Mouse (Mus musculus) left cerebral cortex, postnatal 4 days (tissue): ENCODE measurements around the gene Fgfr1op2. TPM values are rescaled to one million over a fixed set of nuclear protein-coding genes. Genes with fewer than 3 reads are reported as not detected.

Source experiments
- DNase-seq: peaks from one replicate; pipeline ENCODE4 v3.0.0-alpha.2; 2022
- intact Hi-C: fragments of 180-260 bp; cut with DNase I; formaldehyde crosslinking; loops from one replicate; pipeline ENCODE4 v1.15.1; 2025
- total RNA-seq, 2 experiments: library from RNA; stranded (reverse); gene quantifications; 2 replicates each; pipeline ENCODE4 v1.2.3; 2021

The Fgfr1op2 gene
- total RNA-seq, 2 experiments from 2014 or later, result 29.3 to 29.8 TPM

DNA sequence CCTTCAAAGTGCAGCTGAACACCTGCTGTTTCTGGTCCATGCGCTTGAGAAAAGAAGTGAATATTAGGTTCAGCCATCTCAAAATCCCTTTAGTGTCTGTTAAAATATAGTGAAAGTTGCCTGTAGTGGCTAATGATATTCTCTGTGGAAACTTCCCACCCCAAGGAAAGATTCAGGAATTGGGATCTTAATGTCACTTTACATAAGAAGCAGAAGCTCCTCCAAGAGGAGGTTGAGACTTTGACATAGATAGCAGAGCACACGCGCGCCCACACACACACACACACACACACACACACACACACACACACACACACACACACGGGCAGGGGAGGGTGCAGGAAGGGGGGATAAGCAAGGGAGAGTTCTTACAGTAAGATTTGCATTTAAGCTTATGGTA is 8.1 kb downstream of the Fgfr1op2 start:
- DNase-seq, result no peak
- intact Hi-C loops, result no loop called here

DNA sequence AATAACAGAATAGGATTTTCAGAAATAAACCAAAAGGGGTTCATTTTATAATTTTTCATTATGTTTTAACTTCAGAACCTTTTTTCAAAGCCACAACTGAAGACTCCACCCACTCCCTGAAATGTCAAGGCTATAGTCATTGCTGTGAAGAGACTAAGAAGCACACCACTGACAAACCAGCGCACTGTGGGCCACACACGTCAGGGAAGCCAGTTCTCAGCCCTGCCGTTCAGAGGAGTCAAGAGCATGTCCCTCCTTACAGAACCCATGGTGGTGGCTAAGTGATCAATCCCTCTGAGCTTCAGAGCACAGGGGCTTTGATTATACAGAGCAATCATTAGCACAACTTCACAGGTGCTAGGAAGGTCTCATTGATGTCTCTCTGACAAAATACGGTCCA is 25.6 kb downstream of the Fgfr1op2 start:
- no peak for DNase-seq
- intact Hi-C loops, result no loop called here

DNA sequence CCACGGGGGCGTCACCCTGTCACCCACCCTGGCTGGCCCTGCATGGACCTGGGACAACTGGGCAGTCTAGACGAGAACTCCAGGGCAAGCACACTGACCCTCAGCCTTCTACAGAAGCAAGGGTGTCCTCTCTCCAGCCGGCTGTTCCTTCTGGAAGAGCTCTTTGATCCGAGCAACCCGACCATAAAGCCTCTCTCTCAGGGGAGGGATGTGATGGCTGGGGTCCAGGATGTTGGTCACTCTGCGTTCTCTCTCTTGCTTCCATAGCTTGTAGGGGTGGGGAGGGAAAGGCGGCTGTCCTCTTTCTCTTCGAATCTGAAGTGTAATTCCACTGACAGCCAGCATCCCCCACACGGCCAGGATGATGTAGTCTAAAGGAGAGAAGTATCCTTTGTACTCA is 26.6 kb downstream of the Fgfr1op2 start:
- peak; percentile 32 for DNase-seq
- intact Hi-C loops, result no loop called here

DNA sequence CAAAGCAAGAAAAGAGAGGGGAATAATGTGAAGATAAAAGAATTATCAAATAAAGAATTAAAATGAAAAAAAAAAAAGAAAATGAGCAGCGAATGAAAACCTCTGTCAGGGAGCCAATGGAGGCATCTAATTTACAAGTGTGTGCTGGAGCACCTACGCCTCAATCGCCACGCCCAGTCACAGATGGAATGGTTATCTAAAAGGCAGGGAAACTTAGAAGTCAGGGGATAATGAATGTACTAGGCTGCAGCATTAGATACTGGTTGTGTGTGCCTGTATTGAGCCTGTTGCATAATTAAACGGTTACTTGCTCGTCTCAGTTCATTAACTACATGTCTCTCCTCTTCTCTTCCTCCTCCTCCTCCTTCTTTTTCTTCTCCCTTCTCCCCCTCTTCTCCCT is 34.4 kb downstream of the Fgfr1op2 start:
- no peak for DNase-seq
- intact Hi-C loops, result no loop called here

DNA sequence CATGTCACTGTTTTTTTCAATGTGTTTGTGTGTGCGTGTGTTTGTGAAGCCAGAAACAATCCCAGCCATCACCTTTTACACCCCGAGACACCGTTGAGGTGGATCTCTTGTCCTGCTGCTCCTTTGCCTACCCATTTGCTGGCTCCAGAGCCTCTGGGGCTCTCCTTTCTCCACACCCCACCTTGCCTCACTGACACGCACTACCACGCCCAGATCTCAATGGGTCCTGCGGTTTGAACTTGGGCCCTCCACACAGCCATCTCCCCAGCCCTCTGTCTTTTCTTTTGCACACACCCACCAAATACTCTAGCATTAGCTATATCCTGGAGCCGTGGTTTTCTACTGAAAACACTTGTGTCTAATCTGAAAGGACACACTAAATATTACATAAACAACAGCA is 34.9 kb downstream of the Fgfr1op2 start:
- no peak for DNase-seq
- intact Hi-C loops, result no loop called here

DNA sequence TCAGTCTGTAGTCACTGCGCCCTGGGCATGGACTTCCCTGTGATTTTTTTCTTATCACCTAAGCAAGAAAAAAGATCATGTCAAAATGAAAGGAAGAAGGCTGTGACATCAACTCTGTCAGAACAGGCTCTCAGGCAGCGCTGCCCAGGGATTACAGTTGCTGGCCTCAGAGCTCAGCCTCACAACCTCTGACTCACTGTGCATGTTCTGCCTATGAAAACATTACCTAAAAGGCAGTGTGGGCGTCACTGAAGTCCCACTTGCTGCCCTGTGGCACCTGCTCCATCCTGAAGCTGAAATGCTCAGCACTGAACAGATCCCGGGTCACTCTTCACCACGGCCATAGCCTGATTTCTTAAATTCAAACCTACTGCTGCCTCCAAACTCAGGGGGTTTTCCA is 35.7 kb downstream of the Fgfr1op2 start:
- intact Hi-C loops, result no loop called here

DNA sequence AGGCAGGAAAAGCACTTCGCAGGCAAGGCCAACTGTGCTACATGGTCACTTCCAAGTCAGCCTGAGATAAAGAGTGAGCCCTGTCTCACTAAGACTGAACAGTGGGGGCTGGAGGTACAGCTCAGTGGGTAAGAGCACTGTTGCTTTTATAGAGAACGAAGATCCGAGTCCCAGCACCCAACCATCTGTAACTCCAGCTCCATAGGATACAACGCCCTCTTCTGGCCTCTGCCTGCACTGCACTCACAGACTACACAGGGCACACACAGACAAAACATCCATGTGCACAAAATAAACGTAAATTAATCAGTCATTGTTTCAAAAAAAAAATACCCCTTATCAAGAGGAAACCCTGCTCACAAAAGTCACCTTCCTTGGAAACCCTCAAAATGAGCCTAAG is 36.9 kb downstream of the Fgfr1op2 start:
- intact Hi-C loops, result no loop called here
- DNase-seq, result no peak

More for the DNA sequence above, 35.7 kb downstream of the Fgfr1op2 start:
- no peak for DNase-seq

DNA sequence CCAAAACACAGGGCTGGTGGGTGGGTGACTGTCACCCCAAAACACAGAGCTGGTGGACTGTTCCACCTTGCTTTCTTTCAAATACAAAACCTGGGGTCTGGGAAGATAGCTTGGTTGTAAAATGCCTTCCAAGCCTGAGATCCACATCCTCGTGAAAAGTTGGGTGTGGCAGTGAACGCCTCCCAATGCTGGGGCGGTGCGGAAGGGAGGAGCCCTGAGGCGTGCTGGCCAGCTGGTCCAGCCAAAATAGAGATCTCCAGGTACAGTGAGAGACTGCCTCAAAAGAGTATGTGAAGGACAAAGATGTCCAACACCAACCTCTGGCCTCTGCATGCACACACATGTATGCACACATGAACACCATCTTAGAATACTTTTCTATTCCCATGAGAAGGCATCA is 37.5 kb downstream of the Fgfr1op2 start:
- DNase-seq, result no peak
- intact Hi-C loops, result no loop called here

DNA sequence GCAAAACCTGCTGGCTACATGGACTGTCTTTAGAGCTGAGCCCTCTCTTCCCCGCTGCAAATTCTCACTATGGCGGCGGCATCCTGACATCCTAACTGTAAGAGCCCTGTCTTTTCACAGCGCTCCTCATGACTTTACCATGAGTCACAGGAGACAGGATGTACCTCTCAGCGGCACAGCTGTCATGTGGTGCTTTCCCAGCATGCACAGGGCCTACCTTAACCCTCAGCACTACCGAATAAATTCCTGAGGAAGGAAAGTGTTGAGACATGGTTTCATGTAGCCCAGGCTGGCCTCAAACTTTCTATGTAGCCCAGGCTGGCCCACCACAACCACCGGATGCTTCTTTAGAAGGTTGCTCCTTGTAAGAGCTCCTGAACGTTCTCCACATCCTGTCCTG is 38.9 kb downstream of the Fgfr1op2 start:
- intact Hi-C loops, result no loop called here
- no peak for DNase-seq

DNA sequence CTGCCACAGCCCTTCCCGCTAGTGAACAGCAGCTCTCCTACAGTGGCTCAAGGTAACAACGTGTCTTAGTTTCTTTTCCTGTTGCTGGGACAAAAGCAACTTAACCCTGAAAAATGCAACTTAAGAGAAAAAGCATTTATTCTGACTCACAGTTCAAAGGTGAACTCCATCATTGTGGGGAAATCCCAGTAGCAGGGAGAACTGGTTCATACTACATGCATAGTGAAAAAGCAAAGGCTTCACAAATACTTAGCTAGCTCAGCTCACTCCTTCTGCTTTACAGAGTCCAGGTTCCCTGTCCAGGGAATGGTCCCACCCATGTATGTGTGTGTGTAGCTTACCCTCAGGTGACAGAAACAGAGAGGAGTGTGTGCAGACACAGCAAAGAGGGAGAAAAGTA is 39.7 kb downstream of the Fgfr1op2 start:
- DNase-seq, result no peak
- intact Hi-C loops, result no loop called here

DNA sequence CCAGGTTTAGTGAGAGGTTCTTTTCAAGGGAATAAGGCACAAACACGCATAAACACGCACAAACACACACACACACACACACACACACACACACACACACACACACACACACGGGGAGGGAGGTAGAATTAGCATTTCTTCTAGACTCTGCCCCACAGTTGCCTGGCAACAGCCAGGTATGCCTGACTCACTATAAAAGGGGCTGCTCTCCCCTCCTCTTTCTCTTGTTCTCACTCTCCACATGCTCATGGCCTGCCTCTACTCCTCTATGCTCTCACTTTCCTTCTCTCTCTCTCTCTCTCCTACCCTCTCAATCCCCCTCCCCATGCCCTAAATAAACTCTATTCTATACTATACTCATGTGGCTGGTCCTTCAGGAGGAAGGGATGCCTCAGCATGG is 51.1 kb downstream of the Fgfr1op2 start:
- intact Hi-C loops, result no loop called here
- no peak for DNase-seq

DNA sequence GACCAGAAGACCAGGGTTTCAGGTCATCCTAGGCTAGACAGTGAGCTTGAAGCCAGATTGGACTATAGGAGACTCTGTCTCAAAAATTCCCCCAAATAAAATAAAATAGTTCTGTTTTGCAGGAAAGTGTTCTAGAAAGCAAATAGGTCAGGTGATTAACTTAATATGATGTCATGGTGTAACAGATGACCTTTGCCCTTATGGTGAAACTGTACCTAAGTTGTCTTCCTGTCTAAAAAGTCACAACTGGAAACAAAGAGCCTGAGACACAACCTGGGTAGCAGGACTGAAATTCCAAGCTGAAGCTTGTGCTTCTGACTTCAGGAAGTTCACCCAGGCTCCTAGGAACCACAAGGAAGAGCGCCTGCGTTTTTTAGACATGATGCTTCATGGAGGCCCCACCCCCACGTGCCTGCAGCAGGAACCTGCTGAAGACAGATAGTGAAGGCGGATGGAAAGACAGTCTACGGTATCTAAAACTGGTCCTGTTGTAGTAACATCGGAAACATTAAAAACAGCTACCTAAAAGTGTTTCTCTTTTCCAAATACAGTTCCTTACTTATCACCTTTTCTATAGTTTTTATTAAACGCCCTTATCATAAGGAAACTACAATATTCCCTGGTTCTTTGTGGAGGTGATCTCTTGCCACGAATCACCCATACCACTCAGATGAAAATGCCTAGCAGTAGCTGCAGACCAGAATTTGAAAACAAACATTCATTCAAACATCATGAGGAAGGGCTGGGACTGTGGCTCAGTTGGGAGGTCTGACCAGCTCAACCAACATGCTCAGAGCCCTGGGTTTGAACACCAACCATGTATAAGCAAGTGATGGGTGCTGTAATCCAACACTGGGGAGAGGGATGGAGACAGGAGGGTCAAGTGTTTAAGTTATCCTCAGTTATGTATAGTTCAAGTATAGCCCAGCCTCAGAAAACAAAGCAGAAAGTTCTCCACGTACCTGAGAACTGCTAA is 53.1 kb downstream of the Fgfr1op2 start:
- intact Hi-C loops, result no loop called here

DNA sequence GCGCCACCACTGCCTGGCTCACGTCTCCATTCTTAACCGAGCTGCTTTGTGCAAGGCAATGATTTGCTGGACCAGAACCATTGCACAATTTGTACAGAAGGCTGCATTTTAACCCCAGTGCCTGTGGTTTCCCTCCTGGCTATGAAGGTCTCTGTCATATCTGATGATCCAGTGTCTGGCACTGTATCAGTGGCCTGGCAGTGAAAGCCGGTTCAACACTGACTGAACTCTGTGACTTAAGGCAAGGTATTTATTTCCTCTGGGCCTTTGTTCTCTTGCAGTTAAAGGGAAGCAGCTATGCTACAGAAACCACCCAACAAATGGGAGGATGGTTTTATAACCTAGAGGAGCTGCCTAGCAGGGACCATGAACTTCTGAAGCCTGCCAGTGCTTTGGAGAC is 54.0 kb downstream of the Fgfr1op2 start:
- intact Hi-C loops, result no loop called here
- DNase-seq, result no peak

More for the DNA sequence above, 53.1 kb downstream of the Fgfr1op2 start:
- DNase-seq, result no peak

DNA sequence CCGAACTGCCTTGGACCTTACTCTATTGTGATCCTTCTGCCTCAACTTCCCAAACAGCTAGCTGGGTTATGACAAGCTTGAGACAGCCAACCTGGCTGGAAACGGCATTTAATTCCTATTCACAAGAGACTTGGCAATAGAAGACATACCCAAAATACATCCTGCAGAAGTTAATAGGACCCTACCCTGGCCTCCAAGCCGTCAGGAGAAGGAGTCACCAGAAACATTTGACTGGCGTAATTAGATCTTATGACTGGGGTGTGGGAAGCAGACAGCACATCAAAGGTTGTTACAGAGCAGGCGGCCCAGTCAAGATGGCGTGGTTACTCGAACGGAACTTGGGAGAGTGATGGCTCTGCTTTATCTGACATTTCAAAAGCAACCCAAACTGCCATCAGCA is 54.8 kb downstream of the Fgfr1op2 start:
- intact Hi-C loops, result no loop called here
- no peak for DNase-seq

DNA sequence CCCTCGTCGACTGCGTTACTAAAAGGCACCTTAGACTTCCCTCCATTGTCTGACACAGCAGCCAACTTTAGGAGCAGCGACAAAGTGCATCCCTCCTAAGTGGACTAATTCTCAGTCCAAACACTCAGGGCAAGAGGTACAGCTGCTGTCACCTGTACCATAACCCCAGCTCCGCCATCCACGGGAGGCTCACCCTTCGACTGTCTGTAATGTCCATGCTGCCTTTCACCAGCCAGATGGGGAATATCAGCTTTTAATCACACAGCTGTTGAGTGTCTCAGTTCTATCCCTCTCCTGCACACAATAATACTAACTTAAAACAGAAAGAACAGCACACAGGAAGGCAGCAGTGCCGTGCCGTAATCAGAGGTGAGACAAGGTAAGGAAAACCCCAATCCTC is 55.4 kb downstream of the Fgfr1op2 start:
- intact Hi-C loops, result no loop called here
- DNase-seq, result no peak

DNA sequence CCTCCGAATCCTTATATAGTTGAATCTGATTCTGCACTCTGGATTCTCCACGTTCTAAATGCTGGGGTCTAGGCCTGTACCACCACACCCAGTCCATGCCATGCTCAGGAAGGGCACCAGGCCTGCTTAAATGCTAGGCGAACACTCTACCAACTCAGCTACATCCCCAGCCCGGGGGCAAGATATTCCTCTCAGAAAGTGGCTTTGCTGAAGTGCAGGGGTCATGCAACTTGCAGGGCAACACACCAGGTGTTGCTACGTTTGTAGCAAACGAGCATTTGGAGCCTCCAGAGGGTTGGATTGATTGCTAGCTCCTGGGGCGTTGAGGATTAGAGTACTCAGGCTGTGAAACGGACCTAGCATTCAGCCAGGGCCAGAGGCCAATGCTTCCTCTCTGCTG is 56.1 kb downstream of the Fgfr1op2 start:
- intact Hi-C loops, result no loop called here
- DNase-seq, result no peak

DNA sequence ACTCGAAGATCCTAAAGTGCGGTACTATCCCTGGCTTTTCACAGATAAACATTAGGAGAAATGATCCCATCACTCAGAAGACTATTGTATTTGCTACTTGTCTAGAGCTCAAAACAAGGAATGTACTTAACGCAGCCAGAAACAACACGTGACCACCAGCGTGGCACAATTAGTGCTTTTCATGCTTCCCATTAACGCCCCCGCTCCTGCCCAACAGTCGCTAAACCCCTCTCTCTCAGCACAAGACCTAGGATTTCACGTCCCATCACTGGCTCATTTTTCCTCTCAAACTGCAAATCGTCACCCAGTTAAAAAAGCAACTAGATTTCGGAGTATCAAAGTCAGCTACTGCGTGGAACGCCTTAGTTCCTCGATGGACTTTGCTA is 56.6 kb downstream of the Fgfr1op2 start:
- intact Hi-C loops, result no loop called here
- DNase-seq, result peak; percentile 25

DNA sequence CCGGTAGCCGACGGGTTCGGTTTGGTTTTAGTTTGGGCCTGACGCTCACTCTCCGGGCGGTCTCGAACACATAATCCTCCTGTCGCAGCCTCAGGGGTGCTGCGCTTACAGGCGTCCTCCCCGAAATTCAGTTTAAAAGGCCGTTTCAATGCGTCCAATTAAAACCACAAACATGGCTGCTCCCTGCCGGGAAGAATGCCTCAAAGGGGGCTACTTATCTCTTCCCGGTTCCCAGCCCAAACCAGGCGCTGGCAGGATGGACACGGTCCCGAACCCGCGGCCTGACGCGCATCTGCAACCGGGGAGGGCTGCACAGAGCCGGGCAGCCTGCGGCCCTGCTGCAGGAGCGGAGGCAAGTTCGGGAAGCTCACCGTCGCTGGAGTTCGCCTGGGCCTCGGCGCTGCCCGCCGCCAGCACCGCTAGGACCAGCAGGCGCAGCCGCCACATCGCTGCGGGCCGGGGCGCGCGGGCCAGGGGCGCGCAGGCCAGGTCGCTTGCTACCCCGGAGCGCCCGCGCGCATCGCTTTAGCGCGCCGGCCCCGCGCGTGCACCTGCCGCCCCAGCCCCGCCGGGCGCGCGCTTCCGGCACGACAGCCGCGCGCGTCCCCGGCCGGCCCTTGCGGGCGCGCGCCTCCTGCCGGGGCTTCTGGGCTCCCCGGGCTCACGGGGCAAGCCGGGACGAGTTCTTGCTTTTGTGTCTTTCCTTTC is 57.2 kb downstream of the Fgfr1op2 start:
- intact Hi-C loops, result no loop called here
- DNase-seq, result peak; percentile 76

DNA sequence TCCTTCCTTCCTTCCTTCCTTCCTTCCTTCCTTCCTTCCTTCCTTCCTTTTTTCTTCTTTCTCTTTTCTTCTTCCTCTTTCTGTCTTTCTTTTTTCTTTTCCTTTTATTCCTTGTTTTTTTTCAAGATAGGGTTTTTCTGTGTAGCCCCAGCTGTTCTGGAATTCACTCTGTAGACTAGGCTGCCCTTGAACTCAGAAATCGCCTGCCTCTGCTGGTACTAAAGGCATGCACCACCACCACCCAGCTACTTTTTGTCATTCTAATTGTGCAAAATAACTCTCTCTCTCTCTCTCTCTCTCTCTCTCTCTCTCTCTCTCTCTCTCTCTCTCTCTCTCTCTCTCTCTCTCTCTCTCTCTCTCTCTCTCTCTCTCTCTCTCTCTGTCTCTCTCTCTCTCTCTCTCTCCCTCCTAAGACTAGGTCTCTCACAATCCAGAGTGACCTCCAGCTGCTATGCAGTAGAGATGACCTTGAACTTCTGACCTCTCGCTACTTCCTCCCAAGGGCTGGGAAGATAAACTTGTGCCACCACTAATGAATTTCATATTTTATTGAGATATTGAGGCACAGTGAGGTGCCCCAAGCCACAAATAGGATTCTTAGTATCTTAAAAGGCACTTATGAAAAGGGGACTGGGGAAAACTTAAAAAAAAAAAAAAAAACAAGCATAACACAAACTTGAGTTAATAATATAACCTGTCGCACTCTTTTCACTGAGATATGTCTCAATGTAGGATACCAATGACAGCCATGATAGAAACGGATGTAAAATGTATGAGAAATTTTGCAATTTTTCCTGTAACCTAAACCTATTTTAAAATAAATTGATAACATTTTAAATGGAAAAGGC is 58.0 kb downstream of the Fgfr1op2 start:
- no peak for DNase-seq
- intact Hi-C loops, result no loop called here

DNA sequence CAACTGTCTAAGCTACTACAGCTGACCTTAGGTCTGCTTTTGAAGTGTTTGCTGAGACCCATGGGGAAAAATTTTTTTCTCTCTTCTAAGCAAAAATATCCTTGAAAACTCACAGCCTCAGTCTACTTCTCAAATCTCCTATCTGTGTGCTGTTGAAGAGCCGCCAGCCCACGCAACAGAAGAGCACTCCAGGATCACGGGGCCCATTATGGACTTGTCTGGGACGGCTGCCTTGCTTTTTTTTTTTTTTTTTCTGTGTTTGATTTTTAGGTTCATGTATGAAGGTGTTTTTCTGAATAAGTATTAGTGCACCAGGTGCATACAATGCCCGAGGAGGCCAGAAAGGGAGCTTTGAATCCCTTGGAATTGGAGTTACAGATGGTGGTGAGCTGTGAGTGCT is 59.5 kb downstream of the Fgfr1op2 start:
- intact Hi-C loops, result no loop called here
- DNase-seq, result no peak
